Mouse (Mus musculus): Measurements from ENCODE around the gene Top2a. TPM values are rescaled to one million over a fixed set of nuclear protein-coding genes. Genes with fewer than 3 reads are reported as not detected.

Top2a gene
- total RNA-seq, 4 experiments from 2014 or later, result 3.1 to 8.3 (median 6.1) TPM

DNA sequence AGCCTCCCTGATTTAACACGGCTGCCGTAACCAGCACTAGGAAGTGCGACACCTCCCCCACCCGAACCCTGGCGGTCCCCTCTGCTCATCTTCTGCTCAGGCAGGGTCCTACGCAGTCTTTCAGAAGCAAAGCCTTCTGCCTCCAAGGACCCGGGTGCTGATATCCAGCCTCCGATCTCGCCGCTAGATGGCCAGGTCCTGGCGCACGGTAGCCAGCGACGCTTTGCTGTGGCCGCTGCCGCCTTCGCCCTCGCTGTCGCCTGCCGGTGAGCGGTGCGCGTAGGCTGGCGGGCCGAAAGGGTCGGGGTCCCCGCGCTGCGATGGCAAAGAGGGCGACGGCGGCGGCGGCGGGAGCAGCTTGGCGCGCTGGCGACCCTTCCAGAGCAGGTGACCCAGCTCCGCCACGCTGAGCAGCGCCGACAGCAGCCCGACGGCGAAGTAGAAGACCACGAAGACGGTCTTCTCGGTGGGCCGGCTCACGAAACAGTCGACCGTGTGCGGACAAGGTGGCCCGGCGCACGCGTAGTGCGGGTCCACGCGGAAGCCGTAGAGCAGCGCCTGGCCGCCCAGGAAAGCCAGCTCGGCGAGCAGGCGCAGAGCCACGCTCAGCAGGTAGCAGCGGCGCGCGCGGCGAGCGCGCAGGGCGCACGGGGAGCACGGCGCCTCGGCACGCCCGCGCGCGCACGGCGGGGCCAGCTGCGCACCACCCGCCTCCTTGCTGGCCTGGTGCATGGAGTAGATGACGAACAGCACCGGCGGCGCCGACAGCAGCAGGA, 41.8 kb downstream of the Top2a start:
- DNase-seq, result no peak

DNA sequence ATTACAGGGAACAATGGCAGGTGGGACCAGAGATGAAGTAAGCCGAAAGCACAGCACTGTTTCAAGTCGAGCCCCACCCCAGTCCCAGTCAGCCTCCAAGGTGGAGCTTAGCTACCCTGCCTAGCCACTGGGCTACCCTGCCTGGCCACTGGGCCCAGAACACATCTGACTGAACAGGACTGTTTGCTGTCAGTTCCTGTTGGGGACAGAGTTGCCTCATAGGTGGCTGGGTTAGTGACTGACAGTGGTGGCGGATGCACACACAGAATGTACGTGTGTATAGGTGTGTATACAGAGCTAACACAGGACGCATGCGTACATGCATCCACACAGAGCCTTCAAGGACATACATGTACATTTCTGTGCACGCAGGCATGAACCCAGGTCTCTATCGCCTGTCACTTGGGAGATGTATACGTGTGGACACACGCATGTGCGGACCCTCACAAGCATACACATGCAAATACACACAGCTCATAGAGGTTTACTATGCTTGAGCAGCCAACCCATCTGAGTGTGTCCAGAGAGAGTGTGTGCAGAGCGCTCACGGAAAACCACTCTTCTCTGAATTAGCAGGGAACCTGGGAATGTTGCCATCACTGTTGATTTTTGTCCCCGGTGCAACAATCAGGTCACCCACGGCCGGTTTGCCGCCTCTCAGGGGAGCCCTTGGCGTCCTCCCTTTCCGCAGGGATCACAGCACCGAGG, 42.5 kb downstream of the Top2a start:
- DNase-seq, result no peak

DNA sequence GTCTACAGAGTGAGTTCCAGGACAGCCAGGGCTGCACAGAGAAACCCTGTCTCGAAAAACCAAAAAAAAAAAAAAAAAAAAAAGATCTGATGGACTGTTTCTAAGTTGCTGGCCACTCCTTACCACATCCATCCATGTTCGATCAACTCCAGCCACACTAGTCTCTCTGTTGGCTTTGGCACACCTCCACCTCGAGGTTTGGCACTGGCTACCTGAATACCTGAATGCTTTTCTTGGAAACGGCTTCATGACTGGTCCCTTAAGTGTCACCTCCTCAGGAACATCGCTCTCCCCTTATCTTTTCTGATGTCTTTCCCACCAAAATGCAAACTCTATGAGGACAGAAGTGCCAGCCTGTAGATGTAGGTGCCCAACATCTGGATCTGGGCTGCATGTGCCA, 44.6 kb downstream of the Top2a start:
- no peak for DNase-seq

DNA sequence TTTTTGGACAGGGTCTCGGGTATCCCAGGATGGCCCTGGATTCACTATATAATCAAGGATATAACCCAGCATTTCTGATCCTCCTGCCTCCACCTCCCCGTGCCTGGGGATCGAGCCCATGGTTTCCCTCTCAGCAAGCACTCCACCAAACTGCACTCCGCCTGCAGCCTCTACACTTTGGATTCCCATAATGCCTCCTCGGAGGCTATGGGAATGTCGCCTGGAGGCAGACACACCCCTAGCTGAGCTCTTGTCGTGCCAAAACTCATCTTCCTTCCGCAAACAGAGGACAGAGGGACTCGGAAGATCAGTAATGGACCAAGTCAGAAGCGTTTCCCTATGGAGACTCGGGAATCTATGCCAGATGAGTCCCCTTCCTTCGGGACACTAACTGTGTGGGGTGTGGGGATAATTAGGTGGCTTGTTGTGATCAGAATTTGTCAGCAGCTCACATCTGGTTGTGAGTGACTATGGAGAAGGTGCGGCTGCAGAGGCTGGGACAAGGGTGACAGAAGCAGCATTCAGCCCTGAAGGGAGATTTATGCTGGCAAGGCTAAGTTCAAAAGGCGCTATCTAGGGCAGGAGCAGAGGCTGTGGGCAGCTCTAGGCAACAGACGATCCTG, 45.4 kb downstream of the Top2a start:
- no peak for DNase-seq

DNA sequence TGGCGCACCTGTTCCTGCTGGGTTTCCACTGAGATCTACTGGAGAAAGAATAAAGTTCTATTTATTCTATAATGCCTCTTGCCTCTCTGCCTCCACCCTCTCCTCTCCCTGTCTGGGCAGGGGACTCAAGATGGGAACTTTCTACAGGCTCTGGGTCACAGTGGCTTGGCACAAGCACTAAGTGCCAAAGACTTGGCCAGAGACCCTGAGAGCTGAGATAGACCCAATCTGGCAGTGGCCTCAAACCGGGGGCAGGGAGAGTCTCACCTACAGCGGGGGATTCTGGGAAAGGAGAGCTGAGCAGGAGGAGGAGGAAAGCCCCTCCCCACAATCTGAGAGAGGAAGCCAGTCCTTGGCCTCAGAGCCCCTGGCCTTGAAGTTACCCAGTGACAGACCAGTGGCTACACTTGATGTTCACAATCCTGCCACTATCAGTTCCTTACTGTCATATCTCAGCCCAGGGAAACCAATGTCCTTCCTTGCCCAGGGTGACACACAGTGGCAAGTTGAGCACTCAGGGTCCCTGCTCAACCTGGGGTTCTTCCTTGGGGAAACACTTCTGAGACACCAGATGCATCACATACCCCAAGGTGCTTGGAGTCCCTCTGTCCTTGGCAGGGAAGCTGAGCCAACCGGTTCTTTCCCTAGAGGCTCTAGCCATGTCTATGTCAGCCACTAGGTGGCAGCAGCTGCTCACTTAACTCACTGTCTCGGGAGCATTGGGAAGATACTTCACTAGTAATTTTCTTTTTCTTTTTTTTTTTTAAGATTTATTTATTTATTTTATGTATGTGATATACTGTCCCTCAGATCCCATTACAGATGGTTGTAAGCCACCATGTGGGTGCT, 48.9 kb downstream of the Top2a start:
- no peak for DNase-seq

DNA sequence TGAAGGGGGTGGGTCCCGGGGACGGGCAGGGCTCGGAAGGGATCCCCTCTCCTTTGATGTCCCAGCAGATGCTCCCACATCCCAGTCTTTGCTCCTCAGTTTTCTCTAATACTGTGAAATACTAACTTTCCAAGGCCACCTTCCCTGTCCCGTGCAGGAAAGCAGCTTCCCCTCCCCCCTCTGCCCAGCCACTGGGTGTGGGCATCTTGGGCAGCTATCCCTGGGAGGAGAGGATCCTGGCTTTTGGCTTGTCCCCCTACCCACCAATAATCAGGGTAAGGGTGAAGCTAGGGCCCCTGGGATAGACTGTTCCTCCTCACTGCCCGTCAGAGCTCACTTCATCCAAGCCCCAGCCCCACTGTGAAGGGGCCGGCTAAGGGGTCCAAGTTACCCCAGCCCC, 49.8 kb downstream of the Top2a start:
- no peak for DNase-seq

DNA sequence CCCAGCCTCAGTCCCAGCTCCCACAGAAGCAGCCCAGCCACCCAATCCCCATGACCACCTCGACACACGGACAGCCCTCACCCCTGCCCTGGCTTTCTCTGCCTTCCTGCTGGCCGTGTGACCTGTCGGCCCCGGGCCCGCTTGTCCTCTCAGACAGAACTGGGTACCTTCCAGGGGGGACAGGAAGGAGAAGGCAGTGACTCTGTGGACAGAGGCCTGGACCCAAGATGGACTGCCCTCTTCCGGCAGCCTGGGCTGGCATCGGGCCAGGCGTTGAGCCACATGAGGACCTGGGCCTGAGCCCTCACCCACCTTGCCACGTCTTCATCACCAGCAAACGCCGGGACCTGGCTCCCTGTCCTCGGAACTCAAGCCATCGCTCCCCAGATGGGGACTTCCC, 50.4 kb downstream of the Top2a start:
- peak; percentile 46 for DNase-seq

DNA sequence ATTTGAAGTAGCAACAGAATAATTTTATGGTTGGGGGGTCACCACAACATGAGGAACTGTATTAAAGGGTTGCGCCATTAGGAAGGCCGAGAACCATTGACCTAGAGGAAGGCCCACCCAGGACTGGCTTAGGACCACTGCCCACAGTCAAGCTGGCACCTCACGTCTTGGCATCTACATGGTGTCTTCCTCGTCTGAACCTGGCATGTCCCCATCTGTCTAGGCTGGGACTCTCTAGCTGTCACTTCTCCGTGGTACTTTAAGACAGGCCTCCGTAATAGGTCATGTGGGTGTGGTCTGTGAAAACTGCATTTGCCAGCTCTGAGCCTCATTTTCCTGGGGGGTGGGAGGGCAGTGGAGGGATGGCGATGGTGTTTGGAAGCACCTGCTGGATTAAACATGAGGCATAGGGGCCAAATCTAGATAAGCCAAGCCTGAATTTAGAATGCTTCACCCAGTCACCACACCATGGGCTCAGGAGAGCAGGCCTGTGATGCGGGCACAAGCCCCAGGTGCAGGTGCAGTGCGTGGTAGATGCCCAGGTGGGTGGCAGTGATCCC, 51.1 kb downstream of the Top2a start:
- no peak for DNase-seq

DNA sequence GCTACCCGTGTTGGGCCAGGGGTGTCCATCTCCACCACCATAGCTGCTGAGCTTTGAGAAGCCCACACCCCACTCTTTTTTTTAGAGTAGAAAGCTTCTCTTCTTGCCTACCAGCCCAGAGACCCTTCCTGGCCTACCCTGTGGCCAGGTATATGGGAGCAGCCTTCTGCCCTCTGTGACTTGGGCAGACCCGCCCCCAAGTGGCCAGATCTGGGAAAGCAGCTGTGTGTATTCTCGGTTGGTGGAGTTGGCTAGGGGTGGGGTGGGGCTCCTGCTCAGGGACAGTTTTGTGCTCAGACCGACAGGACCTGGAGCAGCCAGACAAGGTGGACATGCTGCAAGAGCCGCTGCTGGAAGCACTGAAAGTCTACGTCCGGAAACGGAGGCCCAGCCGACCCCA, 51.8 kb downstream of the Top2a start:
- DNase-seq, result peak; percentile 80

DNA sequence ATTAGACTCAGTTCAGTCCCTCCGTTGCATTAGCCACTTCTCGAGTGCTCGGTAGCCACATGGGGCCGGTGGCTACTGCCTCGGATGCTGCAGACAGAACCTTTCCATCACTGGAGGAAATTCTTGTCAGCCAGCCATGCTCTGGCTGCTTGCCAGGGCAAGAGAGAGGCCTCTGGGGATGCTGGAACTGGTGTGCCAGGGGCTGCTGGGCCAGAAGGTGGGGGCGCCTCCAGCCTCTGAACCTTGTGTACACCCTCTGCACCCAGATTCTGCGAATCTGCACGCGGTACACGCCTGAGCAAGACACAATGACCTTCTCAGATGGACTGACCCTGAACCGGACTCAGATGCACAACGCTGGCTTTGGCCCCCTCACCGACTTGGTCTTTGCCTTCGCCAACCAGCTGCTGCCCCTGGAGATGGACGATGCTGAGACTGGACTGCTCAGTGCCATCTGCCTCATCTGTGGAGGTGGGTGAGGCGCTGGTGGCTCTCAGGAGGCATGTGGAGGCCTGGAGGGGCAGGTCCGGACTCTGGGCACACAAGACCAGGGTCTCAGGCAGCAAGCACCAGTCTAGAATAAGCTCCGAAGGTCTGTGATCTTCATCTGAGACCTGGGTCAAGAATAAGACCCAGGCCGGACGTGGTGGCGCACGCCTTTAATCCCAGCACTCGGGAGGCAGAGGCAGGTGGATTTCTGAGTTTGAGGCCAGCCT, 52.5 kb downstream of the Top2a start:
- peak; percentile 57 for DNase-seq

DNA sequence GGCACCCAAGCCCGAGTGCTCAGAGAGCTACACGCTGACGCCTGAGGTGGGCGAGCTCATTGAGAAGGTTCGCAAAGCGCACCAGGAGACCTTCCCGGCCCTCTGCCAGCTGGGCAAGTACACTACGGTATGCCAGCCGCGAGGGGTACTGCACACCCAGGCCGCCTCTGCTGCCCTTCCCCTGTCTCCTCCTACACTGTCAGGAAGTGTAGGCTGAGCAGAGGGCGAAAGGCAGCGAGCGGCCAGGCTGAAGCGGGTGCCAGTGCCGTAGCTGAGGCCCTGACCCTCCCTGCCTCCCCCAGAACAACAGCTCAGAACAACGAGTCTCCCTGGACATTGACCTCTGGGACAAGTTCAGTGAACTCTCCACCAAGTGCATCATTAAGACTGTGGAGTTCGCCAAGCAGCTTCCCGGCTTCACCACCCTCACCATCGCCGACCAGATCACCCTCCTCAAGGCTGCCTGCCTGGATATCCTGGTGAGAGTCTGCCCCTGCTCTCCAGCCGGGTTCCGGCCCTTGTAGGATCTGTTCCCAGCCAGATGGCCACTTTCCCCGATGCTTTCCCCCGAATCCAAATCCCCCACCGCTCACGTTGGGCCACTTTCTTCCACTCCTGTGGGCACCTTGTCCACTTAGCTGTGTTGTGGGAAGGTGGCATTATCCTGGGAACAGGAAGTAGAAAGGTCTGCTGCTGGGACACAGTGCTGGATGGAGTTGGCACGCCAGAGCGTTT, 53.6 kb downstream of the Top2a start:
- no peak for DNase-seq

DNA sequence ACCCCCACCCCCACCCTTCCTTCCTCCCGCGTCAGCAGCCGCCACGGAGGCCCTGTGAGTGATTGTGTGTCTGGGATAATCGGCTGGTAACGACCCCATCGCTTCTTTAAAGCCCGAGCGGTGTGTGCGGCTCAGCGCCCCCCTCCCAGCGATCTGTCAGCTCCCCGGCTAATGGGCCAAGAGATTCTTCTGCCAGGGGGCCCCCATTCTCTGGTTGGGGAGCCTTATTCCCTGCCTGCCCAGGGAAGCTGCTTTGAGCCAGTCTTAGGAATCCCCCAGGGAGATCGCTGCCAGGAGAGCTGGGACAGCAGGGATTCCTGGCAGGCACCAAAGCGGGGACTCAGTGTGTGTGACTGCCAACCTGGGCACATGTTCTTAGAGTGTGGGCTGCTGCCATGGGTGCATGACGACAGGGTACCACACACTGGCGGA, 54.5 kb downstream of the Top2a start:
- no peak for DNase-seq

DNA sequence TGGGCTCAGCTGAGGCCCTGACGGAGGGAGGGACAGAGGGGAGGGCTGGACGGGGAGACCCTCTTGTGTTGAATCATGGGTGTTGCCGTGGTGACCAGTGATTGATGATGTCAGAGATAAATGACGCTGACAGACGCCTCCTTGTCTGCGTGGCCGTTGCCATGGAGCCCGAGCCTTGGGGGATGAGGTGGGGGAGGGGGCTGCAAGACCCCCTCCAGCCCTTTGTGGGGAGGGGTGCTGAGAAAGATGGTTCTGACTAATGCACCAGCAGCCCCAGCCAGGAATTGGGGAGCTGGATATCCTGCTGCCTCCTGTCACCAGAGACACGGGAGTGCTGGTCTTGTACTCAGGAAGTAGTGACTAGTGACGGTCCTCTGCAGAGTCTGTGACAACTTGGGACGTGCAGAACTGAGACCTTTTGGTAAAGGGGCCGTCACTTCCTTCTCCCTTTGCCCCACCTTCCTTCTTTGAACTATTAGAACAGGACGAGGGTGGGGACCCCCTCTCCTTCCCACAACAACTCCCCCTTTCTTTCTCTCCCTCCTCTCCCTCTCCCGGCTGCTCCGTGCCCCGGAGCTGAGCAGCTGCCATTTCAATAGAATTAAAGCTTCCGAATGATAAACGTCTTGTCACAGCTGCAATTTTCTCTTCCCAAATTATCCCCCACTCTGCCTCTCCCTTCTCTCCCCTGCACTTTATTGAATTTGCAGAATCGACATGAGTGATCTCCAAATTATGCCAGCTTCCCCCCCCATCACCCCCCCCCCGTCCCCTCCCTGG, 55.1 kb downstream of the Top2a start:
- no peak for DNase-seq

DNA sequence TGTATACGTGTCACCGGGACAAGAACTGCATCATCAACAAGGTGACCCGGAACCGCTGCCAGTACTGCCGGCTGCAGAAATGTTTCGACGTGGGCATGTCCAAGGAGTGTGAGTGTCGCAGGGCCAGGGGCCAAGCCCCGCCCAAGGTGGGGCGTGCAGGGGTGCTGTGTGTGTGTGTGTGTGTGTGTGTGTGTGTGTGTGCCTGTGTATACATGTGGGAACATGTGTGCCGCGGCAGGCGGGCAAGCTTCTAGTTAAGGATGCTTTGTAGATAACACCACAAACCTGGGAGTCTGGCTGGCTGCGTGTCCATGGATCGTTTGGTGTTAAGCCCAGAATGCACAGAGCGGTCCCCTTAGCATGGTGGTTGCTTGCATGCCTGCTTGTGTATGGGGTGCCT, 55.9 kb downstream of the Top2a start:
- no peak for DNase-seq

DNA sequence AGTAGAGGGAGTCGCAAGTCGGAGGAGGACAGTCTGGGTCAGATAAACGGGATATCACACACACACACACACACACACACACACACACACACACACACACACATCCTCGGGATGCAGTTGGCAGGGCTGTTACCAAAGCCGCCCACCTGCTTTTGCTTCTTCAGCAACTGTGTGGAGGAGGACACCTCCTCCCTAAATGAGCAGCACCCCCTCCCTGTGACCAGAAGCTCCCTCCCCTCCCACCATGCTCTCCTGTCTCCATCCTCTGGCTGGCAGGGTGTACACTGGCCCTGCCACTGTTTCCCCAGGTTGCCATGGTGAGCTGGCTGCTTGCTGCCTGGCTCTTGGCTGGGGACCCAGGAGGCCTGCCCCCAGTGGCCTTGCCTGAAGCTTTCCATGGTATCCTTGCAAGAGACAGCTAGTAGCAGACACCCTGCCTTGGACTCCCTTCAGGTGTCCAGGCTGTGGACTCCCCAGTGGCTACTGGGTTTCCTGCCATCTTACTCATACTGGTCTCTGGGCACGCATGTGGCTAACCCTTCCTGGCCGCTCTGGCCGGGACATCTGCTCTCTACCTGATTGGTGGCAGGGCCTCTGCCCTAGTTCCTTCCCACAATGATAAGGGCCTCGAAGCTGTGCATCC, 57.4 kb downstream of the Top2a start:
- DNase-seq, result peak; percentile 87

DNA sequence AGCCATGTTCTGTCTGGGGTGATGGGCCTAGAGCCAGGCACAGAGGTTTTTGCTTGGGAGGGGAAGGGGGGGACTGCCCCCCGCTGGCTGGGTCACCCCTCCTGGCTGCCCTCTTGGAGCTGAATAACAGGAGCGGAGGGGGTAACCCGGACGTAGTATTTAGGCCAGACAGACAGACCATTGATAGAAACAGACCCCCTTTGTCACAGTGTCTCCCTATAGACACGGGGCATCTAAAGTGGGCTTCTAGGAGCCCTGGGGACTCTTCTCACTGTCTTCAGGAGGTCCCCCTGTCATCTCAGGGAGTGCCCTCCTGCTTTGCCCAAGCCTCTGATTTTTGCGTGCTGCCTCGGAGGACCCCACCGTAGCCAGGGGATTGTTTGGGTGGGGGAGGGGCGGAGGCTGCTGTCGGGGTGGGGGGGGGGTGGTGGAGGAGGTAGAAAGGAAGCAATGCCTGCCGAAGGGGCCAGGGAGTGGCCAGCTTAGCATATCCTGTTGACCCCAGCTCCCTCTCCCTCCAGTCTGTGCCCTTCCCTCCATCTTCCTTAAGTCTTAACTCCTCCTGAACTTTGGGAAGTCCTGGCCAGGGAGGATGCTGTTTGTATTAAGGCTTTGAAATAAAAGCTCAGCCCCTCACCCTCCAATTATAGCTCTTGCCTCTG, 58.4 kb downstream of the Top2a start:
- DNase-seq, result no peak

DNA sequence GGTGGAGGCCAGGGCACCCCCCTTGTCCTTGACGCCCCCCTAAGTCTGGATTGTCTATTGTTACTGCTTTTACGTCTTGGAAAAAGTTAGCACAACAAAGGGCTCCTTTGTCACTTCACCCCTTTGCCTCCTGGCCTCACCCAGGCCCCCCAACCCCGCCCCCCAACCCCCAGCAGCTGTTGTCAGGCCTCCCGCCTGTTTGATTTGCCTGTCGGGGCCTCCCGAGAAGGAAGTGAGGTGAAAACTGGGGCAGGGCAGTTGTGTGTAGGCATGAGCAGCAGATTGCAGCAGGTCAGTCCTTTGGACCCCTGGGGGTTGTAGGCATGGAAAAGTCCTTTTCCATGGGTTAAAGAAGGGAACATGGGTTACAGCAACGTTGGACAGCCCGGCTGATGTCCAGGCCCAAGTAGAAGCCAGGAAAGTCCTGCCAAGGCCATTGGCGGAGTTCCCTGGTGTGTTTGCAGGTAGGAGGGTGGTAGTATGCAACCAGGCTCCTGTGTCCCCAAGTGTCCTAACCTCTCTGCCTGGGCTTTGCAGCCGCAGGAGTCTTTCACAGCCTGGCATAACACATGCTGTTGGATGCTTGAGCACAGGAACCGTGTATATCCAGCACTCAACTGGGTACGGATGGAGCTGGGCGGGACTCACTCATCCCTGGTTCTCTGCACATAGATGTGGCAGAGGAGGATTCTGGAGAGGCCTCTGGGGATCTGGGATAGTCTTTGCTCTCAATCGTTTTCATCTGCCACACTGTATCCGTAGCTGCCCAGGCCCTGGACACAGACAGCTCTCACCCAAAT, 59.2 kb downstream of the Top2a start:
- DNase-seq, result peak; percentile 53

DNA sequence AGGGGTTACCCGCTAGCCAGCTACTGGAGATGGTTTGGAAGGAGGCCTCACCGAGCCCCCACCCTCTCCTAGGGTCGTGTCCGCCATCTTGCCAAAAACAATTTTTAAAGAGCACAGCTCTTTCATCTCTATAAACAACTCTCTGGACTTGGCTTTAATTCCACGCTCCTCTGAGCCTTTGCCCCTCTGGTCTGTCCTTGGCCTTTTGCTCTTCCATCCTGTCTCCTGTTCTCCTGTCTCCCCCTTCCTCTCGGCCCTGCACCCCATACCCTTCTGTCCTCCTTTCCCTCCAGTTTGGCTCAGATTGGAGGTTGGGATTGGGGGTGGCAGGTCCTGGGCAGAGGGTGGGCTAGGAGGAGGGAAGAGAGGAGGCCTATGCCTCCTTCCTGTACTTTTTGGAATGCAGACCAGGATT, 59.8 kb downstream of the Top2a start:
- DNase-seq, result no peak

All from adrenal gland, adult 8-10 months (tissue).